Mouse (Mus musculus): ENCODE results near the gene Nox4.

Nox4 gene

GRCm38 (mm10) chr7:87245856-87246579, at the start of gene Nox4:
Nox4 (plus strand) TSS chr7:87246096.
- DNase-seq (ENCODE audit: low spot score), result no peak

- no peak for DNase-seq (ENCODE audit: low spot score)
Measured at GRCm38 (mm10) chr7:87204751-87205150, 41.1 kb upstream of the Nox4 start.

- no peak for DNase-seq (ENCODE audit: low spot score)
Measured at GRCm38 (mm10) chr7:87221712-87222111, 24.2 kb upstream of the Nox4 start.

GRCm38 (mm10) chr7:87222751-87223150, 23.1 kb upstream of the Nox4 start:
- DNase-seq (ENCODE audit: low spot score), result no peak

DNA sequence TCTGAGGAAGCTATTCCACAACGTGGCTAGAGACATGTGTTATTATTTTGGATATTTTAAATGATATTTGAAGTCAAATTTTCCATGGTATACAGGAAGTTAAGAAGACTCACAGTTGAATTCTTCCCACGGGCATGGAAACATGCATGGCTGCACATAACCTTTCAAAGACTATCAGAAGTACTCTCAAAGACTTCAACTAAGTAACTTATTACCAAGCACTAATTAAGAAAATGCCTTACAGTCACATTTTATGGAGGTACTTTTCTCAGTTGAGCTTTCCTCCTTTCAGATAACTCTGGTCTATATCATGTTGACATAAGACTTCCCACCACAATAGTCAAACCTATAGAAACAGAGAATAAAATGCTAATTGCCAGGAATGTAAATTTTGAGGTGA, 20.3 kb upstream of the Nox4 start:
- no peak for DNase-seq (ENCODE audit: low spot score)

- DNase-seq (ENCODE audit: low spot score), result no peak
Measured at GRCm38 (mm10) chr7:87227051-87227948, 18.6 kb upstream of the Nox4 start.

DNA sequence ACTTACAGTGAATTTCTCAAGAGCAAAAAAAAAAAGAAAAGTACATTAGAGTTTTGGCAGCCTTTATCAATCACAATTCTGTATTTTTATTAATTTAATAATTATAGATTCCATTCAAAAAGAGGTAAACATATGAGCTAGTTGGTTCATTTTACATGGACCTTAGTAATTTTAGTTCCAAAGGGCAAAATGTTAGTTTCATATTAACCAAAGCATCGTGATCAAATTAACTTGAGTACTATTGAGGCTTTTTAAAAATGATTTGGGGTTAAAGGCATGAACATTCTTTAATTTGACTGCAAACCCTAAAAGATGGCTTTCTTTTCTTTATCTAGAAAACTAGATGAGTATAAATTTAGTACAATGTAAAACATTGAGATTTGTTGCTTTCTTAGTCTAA, 16.4 kb upstream of the Nox4 start:
- no peak for DNase-seq (ENCODE audit: low spot score)

GRCm38 (mm10) chr7:87241139-87241538, 4.8 kb upstream of the Nox4 start:
- DNase-seq (ENCODE audit: low spot score), result no peak

- no peak for DNase-seq (ENCODE audit: low spot score)
Measured at GRCm38 (mm10) chr7:87246580-87246934, 661 bp downstream of the Nox4 start.

DNA sequence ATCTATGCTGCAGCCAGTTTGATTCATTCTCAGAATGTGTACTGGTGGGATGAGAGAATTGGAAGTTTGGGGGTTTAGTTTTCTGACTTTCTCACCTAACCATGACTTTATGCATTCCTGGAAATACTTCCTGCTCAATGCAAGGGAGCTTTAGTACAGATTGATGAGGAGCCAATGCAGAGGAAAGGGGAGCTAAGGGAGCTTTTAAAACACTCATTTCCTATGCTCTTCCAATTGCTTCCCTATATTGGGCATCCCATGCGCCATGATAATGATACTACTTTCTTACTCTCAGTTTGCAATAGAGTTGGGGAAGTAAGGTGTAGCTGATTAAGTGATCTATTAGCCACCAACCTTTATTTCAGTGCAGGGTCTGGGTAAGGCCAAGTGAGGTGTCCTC, 1.0 kb downstream of the Nox4 start:
- no peak for DNase-seq (ENCODE audit: low spot score)

GRCm38 (mm10) chr7:87247926-87248325, 2.0 kb downstream of the Nox4 start:
- no peak for DNase-seq (ENCODE audit: low spot score)

GRCm38 (mm10) chr7:87252071-87252470, 6.2 kb downstream of the Nox4 start:
- DNase-seq (ENCODE audit: low spot score), result no peak

- DNase-seq (ENCODE audit: low spot score), result no peak
Measured at GRCm38 (mm10) chr7:87277225-87277624, 31.3 kb downstream of the Nox4 start.

GRCm38 (mm10) chr7:87303726-87304315, 57.9 kb downstream of the Nox4 start:
- no peak for DNase-seq (ENCODE audit: low spot score)

- no peak for DNase-seq (ENCODE audit: low spot score)
Measured at GRCm38 (mm10) chr7:87321571-87321970, 75.7 kb downstream of the Nox4 start.

GRCm38 (mm10) chr7:87322085-87322484, 76.2 kb downstream of the Nox4 start:
- no peak for DNase-seq (ENCODE audit: low spot score)

DNA sequence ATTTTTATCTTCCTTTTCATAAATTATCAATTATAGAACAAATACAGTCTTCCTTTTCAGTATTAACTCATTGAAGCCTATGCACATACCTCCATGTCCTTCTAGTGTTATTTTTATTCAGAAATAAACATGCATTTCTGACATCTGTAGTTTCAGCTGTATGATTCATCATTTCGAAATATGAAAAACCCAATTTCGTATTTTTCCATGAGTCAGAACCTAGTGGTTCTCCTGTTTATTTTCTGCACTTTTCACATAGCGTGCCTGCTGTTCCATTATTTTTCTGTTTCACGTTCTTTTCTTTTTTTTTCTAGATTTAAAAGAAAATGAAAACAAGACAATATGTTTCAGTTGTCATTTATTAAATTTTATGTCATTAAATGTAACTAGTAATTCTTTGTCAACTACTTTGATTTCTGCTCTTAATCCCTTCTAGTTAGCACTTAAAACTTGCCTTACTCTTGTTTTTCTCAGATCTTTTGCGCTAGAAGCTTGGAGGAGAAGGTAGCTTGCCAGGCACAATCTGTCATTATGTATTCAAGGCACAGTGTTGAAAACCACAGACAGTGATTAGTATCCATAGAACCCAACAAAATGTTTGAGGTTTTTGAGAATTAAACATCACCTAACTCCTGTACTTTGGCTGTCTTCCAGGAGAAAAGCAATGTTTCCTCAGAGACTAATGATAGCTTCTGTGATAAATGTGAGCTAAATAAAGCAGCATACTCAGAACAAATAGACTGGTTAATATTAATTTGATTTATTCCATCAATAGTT, 85.1 kb downstream of the Nox4 start:
- no peak for DNase-seq (ENCODE audit: low spot score)

DNA sequence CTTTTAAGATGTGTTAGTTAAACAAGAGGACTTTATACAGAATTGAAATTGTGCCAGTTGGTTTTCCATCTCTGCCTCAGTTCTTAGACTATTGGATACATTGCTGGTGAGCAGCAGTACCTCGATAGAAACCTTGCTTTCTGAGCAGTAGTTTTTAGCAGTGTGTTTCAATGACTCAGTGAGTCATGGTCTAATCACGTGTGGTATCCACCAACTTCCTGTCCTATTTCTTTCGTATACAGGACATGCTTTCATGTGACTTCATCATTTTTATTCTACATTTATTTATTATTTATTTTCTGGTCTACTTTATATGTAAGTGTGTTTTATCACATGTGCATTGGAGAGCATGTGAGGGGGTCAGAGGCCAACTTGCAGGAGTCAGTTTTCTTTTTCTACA, 99.7 kb downstream of the Nox4 start:
- no peak for DNase-seq (ENCODE audit: low spot score)

DNA sequence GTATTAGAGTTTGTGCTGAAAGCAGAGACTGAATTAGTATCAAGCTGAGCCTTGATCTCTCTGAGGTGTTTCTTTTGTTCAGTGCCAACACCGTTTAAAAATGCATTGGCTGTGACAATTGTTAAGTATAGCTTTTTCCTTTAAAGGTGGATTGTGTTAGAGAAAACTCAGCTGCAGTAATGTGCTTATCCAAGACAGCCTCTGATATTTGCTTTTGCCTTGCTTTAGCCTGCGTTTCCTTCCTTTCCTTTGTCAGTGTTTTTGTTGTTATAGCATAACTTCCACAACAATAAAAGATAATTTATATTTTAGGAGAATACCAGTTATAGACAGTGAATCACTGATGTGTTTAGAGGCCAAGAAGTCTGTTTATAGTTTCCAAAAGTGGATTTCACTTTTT, 106.9 kb downstream of the Nox4 start:
- no peak for DNase-seq (ENCODE audit: low spot score)

DNA sequence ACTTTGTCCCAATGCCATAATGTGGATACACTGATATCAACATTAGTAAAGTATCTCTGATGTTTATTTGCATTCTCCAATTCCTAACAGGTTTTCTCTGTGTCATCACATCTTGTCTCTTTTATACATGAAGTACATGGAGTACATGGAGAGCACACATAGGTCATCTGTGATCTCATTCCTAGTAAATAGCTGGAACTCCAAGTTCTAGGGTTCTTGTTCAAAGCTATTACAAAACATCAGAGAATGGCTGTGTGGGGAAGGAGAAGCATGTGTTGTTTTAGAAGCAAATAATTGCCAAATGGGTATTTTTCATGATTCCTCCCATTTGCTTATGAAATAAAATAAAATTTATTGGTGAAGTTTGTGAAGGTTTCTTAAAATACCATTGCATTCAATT, 121.9 kb downstream of the Nox4 start:
- no peak for DNase-seq (ENCODE audit: low spot score)

DNA sequence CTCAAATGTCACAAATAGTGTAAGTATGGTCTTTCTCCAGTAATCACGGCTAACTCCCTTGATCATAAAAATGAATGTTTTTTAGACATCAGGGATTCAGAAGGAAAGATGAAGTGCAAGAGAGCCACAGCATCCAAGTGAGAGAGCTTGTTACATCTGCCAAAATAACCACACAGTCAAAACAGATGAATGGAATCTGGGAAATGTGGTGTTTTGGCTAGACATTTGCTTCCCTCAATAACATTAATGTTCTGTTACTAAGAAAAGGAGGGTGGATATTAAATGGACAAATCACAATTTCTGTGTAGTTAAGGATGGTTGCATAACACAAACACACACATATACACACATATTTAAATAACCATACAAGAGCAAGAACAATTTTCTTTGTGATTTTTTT, 123.2 kb downstream of the Nox4 start:
- no peak for DNase-seq (ENCODE audit: low spot score)

- no peak for DNase-seq (ENCODE audit: low spot score)
Measured at GRCm38 (mm10) chr7:87370789-87371188, 124.9 kb downstream of the Nox4 start.
